Mouse (Mus musculus) G1E (cell line): ENCODE data around the gene Siae.

Experiments
- CTCF ChIP-seq: IDR thresholded peaks from 2 replicates; pipeline ENCODE4 v1.5.1; 2012; ENCODE audit warnings: low read depth, low read length, inconsistent platforms, mixed read lengths
- GATA1 ChIP-seq: IDR thresholded peaks from 2 replicates; pipeline ENCODE4 v1.6.1; 2012; ENCODE audit warnings: borderline replicate concordance, low read length, inconsistent platforms, mixed read lengths

- TF ChIP-seq CTCF (no peak), GATA1 (no peak)
These were observed 36.5 kb upstream of the Siae start for GRCm38 (mm10) chr9:37518991-37519390.
